Mouse (Mus musculus): ENCODE results near the gene Vmn1r50.
"Not testable (repeated sequence)": the region's sequence is repeated elsewhere in the genome, so short reads cannot be mapped to it uniquely, and the experiment has no call there.

Gene Vmn1r50

DNA sequence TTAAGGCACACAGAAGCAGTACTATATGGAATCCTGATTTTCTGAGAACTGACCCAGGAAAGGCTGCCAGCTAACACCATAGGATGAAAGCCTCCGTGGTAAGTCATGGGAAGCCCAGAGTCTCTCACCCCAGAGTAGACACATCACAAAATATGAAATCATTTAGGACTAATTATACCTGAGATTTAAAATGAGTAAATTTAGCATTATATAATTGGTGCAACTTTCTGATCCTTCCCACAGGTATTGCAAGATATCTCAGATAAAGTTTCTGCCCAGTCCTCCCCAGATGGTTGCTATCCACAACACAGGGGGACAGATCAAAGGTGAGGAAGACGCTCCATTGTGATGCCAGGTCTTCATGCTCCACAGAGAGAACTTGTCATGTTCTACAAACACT, at the start of gene Vmn1r50:
Vmn1r50 (plus strand) TSS at position 301 of the 400 bp plus-strand sequence.
- no peak for DNase-seq (ENCODE audit: low spot score)

GRCm38 (mm10) chr6:90078406-90078805, 22.8 kb upstream of the Vmn1r50 start, which contains the start of gene Vmn1r49:
Gene Vmn1r49 (minus strand): TSS chr6:90078506.
- no peak for DNase-seq (ENCODE audit: low spot score)

DNA sequence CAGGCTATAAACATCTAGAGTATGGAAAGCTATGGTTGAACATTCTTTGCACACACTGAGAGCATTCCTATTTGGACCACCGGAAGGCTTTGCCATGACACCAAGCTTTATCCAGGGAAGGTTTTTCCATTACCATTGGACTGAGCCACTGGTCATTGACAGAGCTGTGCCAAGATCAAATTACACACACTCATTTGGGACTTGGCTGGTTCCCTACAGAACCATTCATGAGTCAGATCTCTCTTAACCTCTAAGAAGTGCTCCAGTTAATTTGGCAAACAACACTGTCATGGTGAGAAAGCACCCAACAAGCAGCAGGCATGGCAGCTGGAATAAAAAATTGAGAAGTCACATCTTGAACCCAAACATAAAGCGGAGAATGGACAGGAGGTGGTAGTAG, 664 bp upstream of the Vmn1r50 start:
- no peak for DNase-seq (ENCODE audit: low spot score)

GRCm38 (mm10) chr6:90122296-90122695, 21.1 kb downstream of the Vmn1r50 start, which contains the start of gene Vmn1r51:
Gene Vmn1r51 (plus strand): TSS chr6:90122596.
- DNase-seq (ENCODE audit: low spot score), result not testable (repeated sequence)
